Mouse (Mus musculus): Measurements from ENCODE around the gene St3gal4. TPM values are rescaled to one million over a fixed set of nuclear protein-coding genes. Genes with fewer than 3 reads are reported as not detected.
"Not testable (repeated sequence)": the region's sequence is repeated elsewhere in the genome, so short reads cannot be mapped to it uniquely, and the experiment has no call there.

The St3gal4 gene
- polyA plus RNA-seq, 1 experiment from 2014 or later = 27.9 TPM

- H3K9me3 ChIP-seq (replicated peaks); H3K9ac ChIP-seq; H3K36me3 ChIP-seq; H3K4me1 ChIP-seq; H3K27ac ChIP-seq; H3K4me3 ChIP-seq; ATAC-seq; H3K27me3 ChIP-seq (replicated peaks); H3K4me2 ChIP-seq: not testable (repeated sequence)
Observed at GRCm38 (mm10) chr9:35148822-35149221, 29.8 kb upstream of the St3gal4 start.

GRCm38 (mm10) chr9:35147261-35147660 is 28.2 kb upstream of the St3gal4 start:
- not testable (repeated sequence) for H3K9me3 ChIP-seq (replicated peaks); H3K27ac ChIP-seq; H3K27me3 ChIP-seq (replicated peaks); H3K4me2 ChIP-seq; H3K4me3 ChIP-seq; H3K9ac ChIP-seq; H3K36me3 ChIP-seq; ATAC-seq
- WGBS (ENCODE audit: insufficient replicate concordance) = 87% methylated on average over 14 of the region's 14 CpGs
- peaks cover 14% of the 10 kb centered on the region for H3K4me1 ChIP-seq

- no peaks in the 10 kb centered on the region for H3K9me3 ChIP-seq (replicated peaks)
- no peak overlapping the region for H3K27ac ChIP-seq
- H3K4me3 ChIP-seq = no peak overlapping the region
- 0 out of 2 replicates have a peak, but pooled peaks have one; percentile 19 for ATAC-seq
- WGBS (ENCODE audit: insufficient replicate concordance) = 77% methylated on average over 1 of the region's 1 CpGs
- no peak overlapping the region for H3K9ac ChIP-seq
- no peak overlapping the region for H3K4me2 ChIP-seq
- no peaks in the 10 kb centered on the region for H3K36me3 ChIP-seq
- H3K27me3 ChIP-seq (replicated peaks) = no peaks in the 10 kb centered on the region
- peaks cover 24% of the 10 kb centered on the region for H3K4me1 ChIP-seq
Observed at GRCm38 (mm10) chr9:35145829-35146228, 26.8 kb upstream of the St3gal4 start.

- H3K4me1 ChIP-seq = peaks cover 24% of the 10 kb centered on the region
- no peak overlapping the region for H3K27ac ChIP-seq
- H3K9me3 ChIP-seq (replicated peaks) = no peaks in the 10 kb centered on the region
- WGBS (ENCODE audit: insufficient replicate concordance) = 79% methylated on average over 9 of the region's 9 CpGs
- H3K9ac ChIP-seq = no peak overlapping the region
- no peak overlapping the region for H3K4me2 ChIP-seq
- no peaks in the 10 kb centered on the region for H3K27me3 ChIP-seq (replicated peaks)
- no peaks in the 10 kb centered on the region for H3K36me3 ChIP-seq
- no peak for ATAC-seq
- H3K4me3 ChIP-seq = no peak overlapping the region
Observed at GRCm38 (mm10) chr9:35145118-35145517, 26.1 kb upstream of the St3gal4 start.

- ATAC-seq = no peak; the same call in 1 of the 2 replicates
- H3K27ac ChIP-seq = no peak overlapping the region
- 27% methylated on average over 2 of the region's 2 CpGs for WGBS (ENCODE audit: insufficient replicate concordance)
Observed at GRCm38 (mm10) chr9:35142221-35142620, 23.2 kb upstream of the St3gal4 start.

GRCm38 (mm10) chr9:35139231-35139744 is 20.2 kb upstream of the St3gal4 start:
- peaks cover 39% of the 10 kb centered on the region for H3K4me1 ChIP-seq
- no peak overlapping the region for H3K9ac ChIP-seq
- no peak for ATAC-seq
- no peak overlapping the region for H3K4me2 ChIP-seq
- no peak overlapping the region for H3K4me3 ChIP-seq
- H3K36me3 ChIP-seq = peaks cover 19% of the 10 kb centered on the region
- H3K27ac ChIP-seq = no peak overlapping the region
- WGBS (ENCODE audit: insufficient replicate concordance) = 65% methylated on average over 5 of the region's 5 CpGs
- H3K9me3 ChIP-seq (replicated peaks) = no peaks in the 10 kb centered on the region
- H3K27me3 ChIP-seq (replicated peaks) = no peaks in the 10 kb centered on the region

More at GRCm38 (mm10) chr9:35142221-35142620, 23.2 kb upstream of the St3gal4 start:
- Histone ChIP-seq H3K27me3 (replicated peaks) (no peaks in the 10 kb centered on the region), H3K4me1 (peaks cover 35% of the 10 kb centered on the region), H3K36me3 (no peaks in the 10 kb centered on the region), H3K4me3 (no peak overlapping the region), H3K4me2 (no peak overlapping the region), H3K9me3 (replicated peaks) (no peaks in the 10 kb centered on the region), H3K9ac (no peak overlapping the region)

GRCm38 (mm10) chr9:35138029-35138428 is 19.0 kb upstream of the St3gal4 start:
- Histone ChIP-seq H3K9me3 (replicated peaks) (no peaks in the 10 kb centered on the region), H3K4me3 (no peak overlapping the region), H3K4me1 (peaks cover 33% of the 10 kb centered on the region), H3K27ac (0 out of 2 replicates have a peak overlapping the region, but pooled peaks have one; percentile 2), H3K27me3 (replicated peaks) (no peaks in the 10 kb centered on the region), H3K4me2 (no peak overlapping the region), H3K9ac (no peak overlapping the region), H3K36me3 (peaks cover 26% of the 10 kb centered on the region)
- peak; percentile 56 for ATAC-seq
- WGBS (ENCODE audit: insufficient replicate concordance) = 76% methylated on average over 7 of the region's 7 CpGs

- no peak overlapping the region for H3K9ac ChIP-seq
- no peaks in the 10 kb centered on the region for H3K27me3 ChIP-seq (replicated peaks)
- H3K36me3 ChIP-seq = peaks cover 35% of the 10 kb centered on the region
- no peaks in the 10 kb centered on the region for H3K9me3 ChIP-seq (replicated peaks)
- peaks cover 20% of the 10 kb centered on the region for H3K4me1 ChIP-seq
- 72% methylated on average over 6 of the region's 6 CpGs for WGBS (ENCODE audit: insufficient replicate concordance)
- H3K4me3 ChIP-seq = no peak overlapping the region
- H3K4me2 ChIP-seq = no peak overlapping the region
- ATAC-seq = no peak
- no peak overlapping the region for H3K27ac ChIP-seq
Observed at GRCm38 (mm10) chr9:35135575-35135974, 16.5 kb upstream of the St3gal4 start.

- Histone ChIP-seq H3K4me1 (peaks cover 35% of the 10 kb centered on the region), H3K27ac (no peak overlapping the region)
- 86% methylated on average over 16 of the region's 16 CpGs for WGBS (ENCODE audit: insufficient replicate concordance)
Observed at GRCm38 (mm10) chr9:35131637-35132397, 12.7 kb upstream of the St3gal4 start.

GRCm38 (mm10) chr9:35128995-35129418 is 9.9 kb upstream of the St3gal4 start:
- H3K4me3 ChIP-seq = no peak overlapping the region
- WGBS (ENCODE audit: insufficient replicate concordance) = 81% methylated on average over 9 of the region's 9 CpGs
- ATAC-seq = no peak
- H3K4me2 ChIP-seq = no peak overlapping the region
- H3K27me3 ChIP-seq (replicated peaks) = no peaks in the 10 kb centered on the region
- H3K27ac ChIP-seq = peak overlapping the region; percentile 28; the same call in 1 of the 2 replicates
- no peak overlapping the region for H3K9ac ChIP-seq
- no peaks in the 10 kb centered on the region for H3K9me3 ChIP-seq (replicated peaks)
- peaks cover 57% of the 10 kb centered on the region for H3K4me1 ChIP-seq
- peaks cover 73% of the 10 kb centered on the region for H3K36me3 ChIP-seq

More at GRCm38 (mm10) chr9:35131637-35132397, 12.7 kb upstream of the St3gal4 start:
- 0 out of 2 replicates have a peak, but pooled peaks have one; percentile 14 for ATAC-seq
- Histone ChIP-seq H3K27me3 (replicated peaks) (no peaks in the 10 kb centered on the region), H3K4me3 (no peak overlapping the region), H3K9ac (no peak overlapping the region), H3K9me3 (replicated peaks) (no peaks in the 10 kb centered on the region), H3K4me2 (no peak overlapping the region), H3K36me3 (peaks cover 67% of the 10 kb centered on the region)

- no peak overlapping the region for H3K4me3 ChIP-seq
- 91% methylated on average over 3 of the region's 3 CpGs for WGBS (ENCODE audit: insufficient replicate concordance)
- no peak overlapping the region for H3K9ac ChIP-seq
- no peaks in the 10 kb centered on the region for H3K27me3 ChIP-seq (replicated peaks)
- H3K27ac ChIP-seq = 0 out of 2 replicates have a peak overlapping the region, but pooled peaks have one; percentile 28
- ATAC-seq = no peak
- H3K36me3 ChIP-seq = peaks cover 71% of the 10 kb centered on the region
- H3K4me1 ChIP-seq = peaks cover 62% of the 10 kb centered on the region
- H3K9me3 ChIP-seq (replicated peaks) = no peaks in the 10 kb centered on the region
- H3K4me2 ChIP-seq = no peak overlapping the region
Observed at GRCm38 (mm10) chr9:35128564-35128963, 9.5 kb upstream of the St3gal4 start.

GRCm38 (mm10) chr9:35127561-35127960 is 8.5 kb upstream of the St3gal4 start:
- Histone ChIP-seq H3K27me3 (replicated peaks) (no peaks in the 10 kb centered on the region), H3K27ac (peak overlapping the region; percentile 22), H3K9ac (no peak overlapping the region), H3K4me2 (no peak overlapping the region), H3K4me1 (peaks cover 72% of the 10 kb centered on the region), H3K36me3 (peaks cover 71% of the 10 kb centered on the region), H3K9me3 (replicated peaks) (no peaks in the 10 kb centered on the region), H3K4me3 (no peak overlapping the region)
- 91% methylated on average over 5 of the region's 5 CpGs for WGBS (ENCODE audit: insufficient replicate concordance)
- ATAC-seq = no peak
